Mouse (Mus musculus) megakaryocyte-erythroid progenitor cell, adult 5-6 weeks (primary cell): ENCODE measurements around the gene Ptpn20. TPM values are rescaled to one million over a fixed set of nuclear protein-coding genes. Genes with fewer than 3 reads are reported as not detected.

Source experiments
- ATAC-seq: replicated peaks from 2 replicates; pipeline ENCODE4 v1.8.0; 2016; ENCODE audit warnings: mild to moderate bottlenecking, inconsistent platforms; ENCODE audit not compliant: severe bottlenecking, poor library complexity, low FRiP score, low TSS enrichment
- total RNA-seq, 2 experiments: library from RNA; stranded (forward) in 1 of 2; stranded (reverse) in 1 of 2; fragments of 200-1000, 215-1000 nt in 1 of 2; fragments of >200 nt in 1 of 2; fragmentation: Nextera tagmentation in 1 of 2; gene quantifications; 2 replicates each; pipeline ENCODE4 v1.2.3; 2014 to 2017

The Ptpn20 gene
- total RNA-seq, 2 experiments from 2014 or later: 0.22 TPM; not detected in 1

DNA sequence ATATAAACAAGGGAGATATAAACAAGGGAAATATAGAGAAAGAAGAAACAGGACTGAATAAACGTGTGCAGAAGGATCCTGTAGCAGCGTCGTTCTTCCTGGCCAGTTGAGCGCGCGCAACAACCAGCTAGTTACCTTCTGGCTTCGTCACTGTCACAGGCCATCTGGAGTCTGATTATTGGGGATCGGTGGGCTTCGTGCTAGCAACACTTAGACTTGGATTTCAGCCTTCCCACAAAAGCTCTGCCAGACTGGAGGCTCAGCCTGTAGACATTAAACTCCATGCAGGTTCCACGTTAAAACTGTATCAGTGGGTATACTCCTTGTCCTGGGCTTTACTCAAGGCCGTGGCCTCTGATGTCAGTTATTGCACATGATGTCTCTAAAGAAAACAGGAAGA, 80.9 kb downstream of the Ptpn20 start:
- ATAC-seq: no peak

DNA sequence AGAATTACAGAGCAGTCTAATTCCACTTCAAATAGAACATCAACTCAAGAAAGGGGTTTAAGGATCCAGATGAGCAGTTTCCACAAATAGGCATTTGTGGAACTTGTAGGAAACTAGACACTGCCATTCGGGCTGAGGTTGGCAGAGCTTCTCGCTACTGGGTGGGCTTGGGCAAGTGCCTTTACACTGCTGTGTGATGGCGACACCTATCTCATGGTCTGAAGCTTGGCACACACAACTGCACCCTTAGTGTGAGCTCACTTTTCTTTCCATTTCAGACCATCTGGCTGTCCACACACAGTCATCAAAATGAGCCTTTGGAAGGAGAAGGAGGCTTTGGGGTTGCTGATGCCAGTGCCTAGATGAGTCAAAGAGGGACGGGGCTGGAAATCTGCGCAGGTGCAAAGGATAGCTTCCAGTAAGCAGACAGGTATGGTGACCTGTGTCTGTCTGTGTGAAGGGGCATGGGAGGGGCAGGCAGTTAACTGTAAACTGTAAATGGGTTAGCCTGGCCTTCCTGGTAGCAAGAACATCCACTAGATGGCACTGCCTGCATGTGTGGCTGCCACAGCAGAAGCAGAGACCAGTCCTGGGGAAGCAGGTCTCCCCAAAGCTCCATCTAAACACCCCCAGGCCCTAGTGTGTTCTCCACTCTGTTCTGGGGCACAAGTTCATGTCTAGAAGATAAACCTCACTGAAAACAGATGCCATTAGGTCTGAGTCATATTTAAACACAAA, 84.5 kb downstream of the Ptpn20 start:
- ATAC-seq: no peak

DNA sequence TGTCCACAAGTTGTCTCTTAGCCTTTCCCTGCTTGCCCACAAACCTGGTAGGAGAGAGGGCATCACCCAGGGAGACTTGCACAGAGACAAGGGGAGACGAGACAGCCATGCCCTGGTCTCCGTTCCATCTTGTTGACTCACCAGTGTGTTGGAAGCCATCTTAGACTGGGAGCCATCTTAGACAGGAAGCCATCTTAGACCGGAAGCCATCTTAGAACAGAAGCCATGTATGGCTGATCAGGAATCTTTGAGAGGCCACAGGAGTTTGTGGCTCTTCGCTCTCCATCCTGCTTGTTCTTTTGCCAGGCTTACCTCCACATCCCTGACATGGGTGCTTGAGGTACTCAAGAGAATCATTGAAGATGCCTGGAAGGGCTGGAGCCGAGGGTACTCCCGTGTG, 89.0 kb downstream of the Ptpn20 start:
- ATAC-seq: no peak

DNA sequence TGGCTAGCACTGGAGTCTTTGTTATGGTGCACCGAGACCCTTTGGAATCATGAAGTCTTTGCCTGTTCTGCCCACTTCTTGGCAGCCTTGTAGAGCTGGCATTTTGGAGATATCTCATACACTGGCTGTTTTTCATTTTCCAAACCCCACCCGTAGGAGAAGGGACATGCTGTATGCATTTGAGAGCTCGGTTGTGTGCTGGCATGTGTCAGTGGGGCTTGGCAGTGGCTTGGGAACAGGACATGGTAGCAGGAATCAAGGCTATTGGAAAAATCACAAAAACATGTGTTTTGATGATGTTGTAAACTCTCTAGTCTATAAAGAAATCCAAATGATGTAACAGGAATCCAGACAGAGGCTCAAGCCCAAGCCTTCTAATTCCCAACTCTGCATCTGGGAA, 89.7 kb downstream of the Ptpn20 start:
- ATAC-seq: no peak

DNA sequence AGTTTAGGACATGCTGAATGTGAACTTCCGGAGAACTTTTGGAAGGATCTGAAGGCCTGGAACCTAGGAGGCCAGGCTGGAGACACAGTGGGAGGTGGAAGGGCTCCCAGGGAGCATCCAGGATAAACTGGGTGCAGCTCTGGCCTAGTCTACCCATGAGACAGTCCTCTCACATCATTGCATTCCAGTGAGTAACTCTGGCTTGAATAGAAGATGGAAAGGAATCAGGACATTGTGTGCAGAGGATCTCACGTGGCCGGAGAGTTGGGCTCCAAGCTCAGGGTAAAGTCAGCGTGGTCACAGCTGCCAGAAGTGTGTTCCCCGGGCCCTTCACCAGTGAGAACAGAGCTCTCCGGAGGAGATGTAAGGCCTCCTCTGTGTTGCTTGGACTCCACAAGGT, 91.6 kb downstream of the Ptpn20 start:
- ATAC-seq: no peak

DNA sequence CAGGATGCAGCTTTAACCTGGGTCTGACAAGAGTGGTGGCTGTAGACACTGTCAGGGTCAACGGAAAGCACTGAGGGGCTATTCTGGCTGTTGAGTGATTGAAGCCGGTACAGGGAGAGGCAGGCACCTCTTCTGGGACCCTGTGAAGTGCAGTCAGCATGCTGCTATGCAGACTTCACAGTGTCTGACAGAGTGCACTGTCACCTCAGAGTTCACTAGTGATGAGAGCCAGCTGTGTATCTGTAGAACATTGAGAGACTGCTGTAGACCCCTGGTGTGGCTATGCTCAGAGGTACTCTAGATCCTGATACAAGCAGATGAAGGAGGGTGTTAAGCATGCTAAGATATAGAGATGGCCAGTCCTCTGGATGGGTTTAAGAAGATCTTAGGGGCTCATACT, 93.8 kb downstream of the Ptpn20 start:
- ATAC-seq: no peak

DNA sequence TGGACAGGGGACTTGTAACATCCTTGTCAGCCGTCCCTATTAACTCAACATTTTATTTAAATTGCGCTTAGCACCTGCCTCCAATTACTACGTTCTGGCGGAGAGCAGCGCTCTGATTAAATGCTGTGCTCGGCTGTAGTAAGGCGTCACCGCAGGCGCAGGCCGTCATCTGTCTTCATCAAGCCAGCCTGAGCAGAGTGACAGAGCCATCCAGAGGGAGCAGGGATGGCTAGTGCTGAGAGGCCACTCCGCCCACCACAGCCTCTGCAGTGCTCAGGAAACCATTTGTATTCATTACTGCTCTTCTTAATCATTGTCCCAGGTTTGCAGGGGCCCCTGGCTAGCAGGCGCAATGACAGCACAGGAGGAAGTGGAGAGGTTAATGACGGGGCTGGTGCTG, 94.7 kb downstream of the Ptpn20 start:
- no peak for ATAC-seq

DNA sequence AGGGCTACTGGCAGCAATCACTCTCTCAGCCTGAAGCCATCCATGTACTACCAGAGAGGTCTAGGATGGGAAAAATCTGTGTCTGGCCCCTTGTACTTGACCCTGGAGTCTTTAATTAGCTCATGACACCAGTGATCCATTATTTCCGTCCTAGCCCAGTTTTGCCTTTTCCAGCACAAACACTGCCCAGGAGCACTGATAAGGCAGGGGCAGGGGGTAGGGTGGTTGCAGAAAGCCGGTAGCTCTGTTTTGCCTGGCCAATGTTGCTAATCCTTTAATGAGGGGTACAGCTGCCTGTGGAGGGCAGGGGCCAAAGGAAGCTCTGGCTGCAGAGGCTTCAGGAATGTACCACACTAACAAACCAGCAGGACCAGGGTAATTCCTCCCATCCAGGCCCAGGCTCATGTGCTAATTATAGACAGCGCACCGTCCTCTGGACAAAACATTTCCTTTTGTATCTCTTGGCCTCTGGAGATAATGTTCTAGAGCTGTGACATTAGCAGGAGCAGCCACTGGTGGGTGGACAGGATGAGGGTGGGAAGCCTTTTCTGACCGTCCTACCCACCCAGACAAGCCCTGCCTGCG, 98.5 kb downstream of the Ptpn20 start:
- no peak for ATAC-seq

DNA sequence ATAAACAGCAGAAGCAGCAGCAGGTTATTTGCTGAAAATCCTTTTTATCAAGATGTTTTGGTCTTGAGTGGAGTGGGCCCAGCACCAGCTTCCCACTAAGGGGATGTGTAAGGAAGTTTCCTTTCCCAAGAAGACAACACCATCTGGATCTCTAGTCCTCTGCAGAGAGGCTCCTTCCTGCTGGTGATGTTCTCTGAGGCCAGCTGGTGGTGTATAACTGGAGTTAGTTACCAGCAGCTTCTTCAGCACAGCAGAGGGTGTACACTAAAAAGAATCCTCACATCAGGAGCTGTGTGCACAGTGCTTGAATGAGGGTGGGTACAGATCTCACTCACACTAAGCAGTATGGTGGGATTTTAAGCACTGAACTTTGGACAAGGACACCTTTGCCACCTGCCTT, 100.0 kb downstream of the Ptpn20 start:
- no peak for ATAC-seq

Other genes starting within 250 kb of the Ptpn20 start
- gene Mapk8, start 142.0 kb upstream of the Ptpn20 start, total RNA-seq (2014; fragmentation: Nextera tagmentation): 20.9 and 27.2 TPM in 2 replicates
- 48.4 and 53.9 TPM in 2 replicates for gene Mapk8, start 142.0 kb upstream of the Ptpn20 start, total RNA-seq (2017)
- gene Frmpd2, start 117.5 kb upstream of the Ptpn20 start, total RNA-seq (2014; fragmentation: Nextera tagmentation): not detected in 2 replicates
- not detected in 2 replicates for gene Frmpd2, start 117.5 kb upstream of the Ptpn20 start, total RNA-seq (2017)